Mouse (Mus musculus): ENCODE measurements around the gene Vmn1r107.
"Not testable (repeated sequence)": the region's sequence is repeated elsewhere in the genome, so short reads cannot be mapped to it uniquely, and the experiment has no call there.

The Vmn1r107 gene

DNA sequence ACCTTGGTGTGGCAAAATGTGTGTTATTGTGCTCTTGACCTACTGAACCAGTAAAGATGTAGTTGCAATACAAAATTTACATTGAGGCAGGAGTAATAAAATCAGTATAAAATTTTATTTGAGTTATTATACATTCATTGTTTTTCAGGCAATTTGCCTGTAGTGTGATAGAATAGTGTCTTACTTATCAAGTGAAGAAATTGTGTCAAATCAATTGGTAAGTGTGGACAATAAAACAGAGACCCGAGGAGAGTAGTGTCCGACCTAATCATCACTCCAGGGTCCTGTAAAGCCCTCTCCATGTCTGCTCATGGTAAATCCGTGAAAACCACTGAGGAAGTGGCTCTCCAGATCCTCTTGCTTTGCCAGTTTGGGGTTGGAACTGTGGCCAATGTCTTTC lies at the start of gene Vmn1r107:
Gene Vmn1r107 (plus strand): TSS at position 301 of the 400 bp plus-strand sequence.
- in situ Hi-C loops (cut with MboI, MseI), result not testable (repeated sequence)

DNA sequence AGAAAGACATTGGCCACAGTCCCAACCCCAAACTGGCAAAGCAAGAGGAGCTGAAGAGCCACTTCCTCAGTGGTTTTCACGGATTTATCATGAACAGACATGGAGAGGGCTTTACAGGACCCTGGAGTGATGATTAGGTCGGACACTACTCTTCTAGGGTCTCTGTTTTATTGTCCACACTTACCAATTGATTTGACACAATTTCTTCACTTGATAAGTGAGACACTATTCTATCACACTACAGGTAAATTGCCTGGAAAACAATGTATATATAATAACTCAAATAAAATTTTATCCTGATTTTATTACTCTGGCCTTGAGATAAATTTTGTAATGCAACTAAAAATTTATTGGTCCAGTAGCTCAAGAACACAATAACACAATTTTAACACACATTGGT lies 34.4 kb downstream of the Vmn1r107 start, which contains the start of gene Vmn1r111:
Gene Vmn1r111 (minus strand): TSS at position 101 of the 400 bp plus-strand sequence.
- in situ Hi-C loops (cut with MboI, MseI), result not testable (repeated sequence)

All from T-helper 2 cell (primary cell).